Mouse (Mus musculus) intestine, embryonic 14.5 days (tissue): ENCODE measurements around the gene Schip1. TPM values are rescaled to one million over a fixed set of nuclear protein-coding genes. Genes with fewer than 3 reads are reported as not detected.

Source experiments
- ATAC-seq: fragments of 200-750 bp; cut with Nextera tagmentation; replicated peaks from 2 replicates; pipeline ENCODE4 v1.8.0; 2017; ENCODE audit warnings: low read depth, moderate number of reproducible peaks, moderate TSS enrichment, moderate library complexity; ENCODE audit not compliant: low FRiP score, low TSS enrichment
- DNase-seq: peaks from one replicate; pipeline ENCODE4 v3.0.0-alpha.2; 2018; ENCODE audit warnings: low spot score
- H3K27ac ChIP-seq: fragments of 300-500 bp; sonication (generic); 2 replicates; pipeline ENCODE4 v1.5.1; 2014; ENCODE audit warnings: low read depth, mild to moderate bottlenecking, control low read depth
- H3K27me3 ChIP-seq: fragments of 300-500 bp; sonication (generic); replicated peaks from 2 replicates; pipeline ENCODE4 v1.6.1; 2014; ENCODE audit warnings: low read length, control low read depth; ENCODE audit not compliant: control insufficient read depth, insufficient read depth
- H3K36me3 ChIP-seq: fragments of 300-500 bp; sonication (generic); 2 replicates; pipeline ENCODE4 v1.6.1; 2014; ENCODE audit warnings: low read length, control low read depth; ENCODE audit not compliant: control insufficient read depth, insufficient read depth
- H3K4me1 ChIP-seq: fragments of 300-500 bp; sonication (generic); replicated peaks from 2 replicates; pipeline ENCODE4 v1.6.1; 2014; ENCODE audit warnings: low read length, control low read depth, mixed read lengths; ENCODE audit not compliant: control insufficient read depth, insufficient read depth
- H3K4me2 ChIP-seq: fragments of 300-500 bp; sonication (generic); 2 replicates; pipeline ENCODE4 v1.6.1; 2014; ENCODE audit warnings: low read length
- H3K4me3 ChIP-seq: fragments of 300-500 bp; sonication (generic); 2 replicates; pipeline ENCODE4 v1.5.1; 2014; ENCODE audit warnings: low read depth, low read length, control low read depth, mixed read lengths
- H3K9ac ChIP-seq: fragments of 300-500 bp; sonication (generic); 2 replicates; pipeline ENCODE4 v1.6.1; 2014; ENCODE audit warnings: mild to moderate bottlenecking, low read length
- H3K9me3 ChIP-seq: fragments of 300-500 bp; sonication (generic); 2 replicates; pipeline ENCODE4 v1.6.1; 2016; ENCODE audit warnings: low read length, control low read depth; ENCODE audit not compliant: control insufficient read depth
- WGBS: fragments of 180-500 bp; shearing (Covaris S2); extraction: QIAGEN DNeasy Blood & Tissue Kit; methylation state at CpG from one replicate; pipeline ENCODE4 v1.1.7; 2014; 5-methylcytosine and 5-hydroxymethylcytosine counted together
- polyA plus RNA-seq: library from polyadenylated mRNA; unstranded; fragments of >200 nt; fragmentation: Nextera tagmentation; extraction: Ambion mirVana; gene quantifications from 2 replicates; pipeline ENCODE4 v1.2.1, GENCODE M21; 2014

The Schip1 gene
- polyA plus RNA-seq, 1 experiment from 2014 or later = 63.0 TPM

DNA sequence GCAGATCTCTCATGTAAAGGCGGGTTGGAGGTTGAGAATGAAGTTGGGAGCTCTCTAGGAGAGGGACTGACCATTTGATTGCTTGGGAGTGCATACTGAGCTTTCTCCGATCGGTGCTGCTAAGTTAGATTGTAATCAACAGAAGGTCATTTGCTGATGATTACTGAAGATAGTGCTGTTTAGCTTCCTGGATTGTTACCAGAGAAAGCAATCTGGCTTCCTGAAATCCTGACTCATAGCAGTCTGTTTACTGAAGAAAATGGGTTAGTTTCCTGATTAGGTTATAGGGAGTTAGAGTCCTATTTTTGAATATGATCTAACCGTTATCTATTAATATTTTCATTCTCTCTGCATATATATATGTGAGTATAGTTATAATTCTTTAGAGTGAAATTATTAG, 36.7 kb downstream of the Schip1 start:
- no peaks in the 10 kb centered on the region for H3K4me1 ChIP-seq
- H3K9ac ChIP-seq = no peak overlapping the region
- no peak overlapping the region for H3K27ac ChIP-seq
- H3K9me3 ChIP-seq = no peaks in the 10 kb centered on the region
- no peak for ATAC-seq
- H3K4me2 ChIP-seq = no peak overlapping the region
- 52% methylated on average over 4 of the region's 4 CpGs for WGBS
- no peak overlapping the region for H3K4me3 ChIP-seq
- no peak for DNase-seq
- H3K27me3 ChIP-seq = no peaks in the 10 kb centered on the region
- no peaks in the 10 kb centered on the region for H3K36me3 ChIP-seq

DNA sequence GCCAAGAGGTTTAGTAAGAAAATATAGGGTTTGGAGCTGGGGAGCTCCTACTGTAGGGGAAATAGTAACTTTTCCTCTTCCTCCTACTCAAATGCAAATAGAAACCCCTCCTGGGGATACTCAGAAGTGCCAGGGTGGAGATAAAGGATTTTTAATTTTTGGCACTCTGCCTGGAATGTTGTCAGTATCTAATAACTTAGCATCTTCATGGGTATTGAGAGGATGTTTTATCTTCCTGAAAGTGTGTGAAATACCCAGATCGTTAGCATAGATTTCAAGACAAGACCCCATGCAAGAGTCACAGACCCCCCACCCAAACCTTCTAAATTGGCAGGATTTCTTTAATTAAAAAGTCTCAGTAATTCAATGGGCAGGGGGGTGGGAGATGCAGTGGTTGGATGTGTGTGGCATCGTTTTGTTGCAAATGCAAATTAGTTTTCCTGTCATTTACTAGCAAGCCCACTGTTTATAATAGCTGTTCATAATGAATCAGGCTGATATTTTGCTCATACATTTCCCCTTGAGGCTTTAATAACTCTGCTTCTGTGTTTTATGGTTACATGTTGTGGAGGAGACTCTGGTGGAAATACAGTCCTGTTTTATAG, 40.6 kb downstream of the Schip1 start:
- Histone ChIP-seq H3K4me3 (no peak overlapping the region), H3K36me3 (no peaks in the 10 kb centered on the region), H3K27me3 (no peaks in the 10 kb centered on the region), H3K4me2 (no peak overlapping the region), H3K4me1 (no peaks in the 10 kb centered on the region), H3K27ac (no peak overlapping the region), H3K9ac (no peak overlapping the region), H3K9me3 (no peaks in the 10 kb centered on the region)
- no peak for ATAC-seq
- no peak for DNase-seq
- WGBS = 74% methylated on average over 2 of the region's 2 CpGs

DNA sequence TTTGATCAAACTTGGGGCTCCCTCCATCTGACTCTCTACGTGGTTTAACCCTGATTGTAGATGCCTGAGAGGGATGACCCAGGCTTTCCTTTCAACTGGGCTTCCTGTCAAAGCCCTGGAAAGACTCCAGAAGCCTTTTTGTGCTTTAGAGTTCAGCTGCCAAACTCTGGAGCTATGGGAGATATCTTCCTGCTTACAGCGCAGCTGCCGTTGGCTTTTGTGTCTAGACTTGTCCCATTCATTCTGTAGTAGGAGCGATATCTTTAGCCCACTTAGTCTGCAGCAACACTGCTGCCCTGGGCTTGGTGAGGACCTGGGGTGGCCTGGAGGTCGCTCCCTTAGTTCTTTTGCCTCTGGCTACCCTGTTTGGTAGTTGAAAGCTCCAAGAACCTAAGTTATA, 56.7 kb downstream of the Schip1 start:
- DNase-seq (no peak), ATAC-seq (no peak)
- Histone ChIP-seq H3K4me3 (no peak overlapping the region), H3K9me3 (no peaks in the 10 kb centered on the region), H3K27me3 (no peaks in the 10 kb centered on the region), H3K4me1 (no peaks in the 10 kb centered on the region), H3K9ac (no peak overlapping the region), H3K27ac (no peak overlapping the region), H3K4me2 (no peak overlapping the region), H3K36me3 (no peaks in the 10 kb centered on the region)
- 37% methylated on average over 5 of the region's 5 CpGs for WGBS

DNA sequence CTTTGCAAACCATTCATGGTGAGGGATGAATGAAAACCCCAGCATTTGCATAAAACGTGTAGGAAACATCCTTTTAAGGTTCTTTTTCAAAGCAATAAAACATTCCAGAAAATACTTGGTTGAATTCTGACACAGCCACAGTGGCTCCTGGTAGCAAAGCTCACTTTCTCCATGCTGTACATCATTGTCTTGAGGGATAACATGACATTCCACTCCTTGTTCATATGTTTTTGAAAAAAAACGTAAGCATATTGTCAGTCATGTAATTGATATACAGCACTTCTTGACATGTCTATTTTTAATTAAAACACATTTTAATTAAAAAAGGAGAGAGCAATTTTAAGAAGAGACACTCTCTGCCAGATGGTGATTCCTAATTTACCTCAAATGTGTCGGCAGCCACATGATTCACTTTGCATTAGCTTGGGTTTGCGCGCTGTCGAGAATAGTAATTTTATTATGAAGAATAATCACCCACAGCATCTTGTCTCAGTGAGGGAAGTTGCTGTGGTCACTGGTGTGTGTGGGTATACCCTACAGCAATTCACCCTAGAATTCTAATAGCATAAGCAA, 61.8 kb downstream of the Schip1 start:
- 70% methylated on average over 6 of the region's 6 CpGs for WGBS
- no peaks in the 10 kb centered on the region for H3K36me3 ChIP-seq
- DNase-seq (no peak), ATAC-seq (no peak)
- H3K9ac ChIP-seq = no peak overlapping the region
- no peak overlapping the region for H3K4me2 ChIP-seq
- no peaks in the 10 kb centered on the region for H3K4me1 ChIP-seq
- no peaks in the 10 kb centered on the region for H3K27me3 ChIP-seq
- no peak overlapping the region for H3K4me3 ChIP-seq
- no peaks in the 10 kb centered on the region for H3K9me3 ChIP-seq
- H3K27ac ChIP-seq = no peak overlapping the region

DNA sequence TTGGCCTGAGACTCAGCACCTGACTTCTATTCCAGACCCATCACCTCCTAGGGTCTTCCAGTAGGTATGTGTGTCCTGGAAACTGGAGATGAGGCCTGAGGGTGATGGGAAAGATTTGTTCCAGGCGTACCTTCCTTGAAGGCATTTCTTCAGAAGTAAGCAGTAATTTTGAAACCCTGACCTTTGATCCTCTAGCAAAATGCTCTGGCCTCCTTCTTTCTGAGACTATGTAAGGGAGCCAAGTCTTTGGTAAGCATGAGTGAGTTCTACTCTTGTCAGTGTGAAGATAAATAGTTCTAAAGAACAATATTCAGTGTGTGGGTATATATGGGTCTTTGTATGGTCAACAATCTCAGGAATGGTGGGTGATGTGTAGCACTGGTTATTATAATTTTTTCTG, 65.8 kb downstream of the Schip1 start:
- 81% methylated on average over 1 of the region's 1 CpGs for WGBS
- Histone ChIP-seq H3K36me3 (no peaks in the 10 kb centered on the region), H3K4me1 (no peaks in the 10 kb centered on the region), H3K27me3 (no peaks in the 10 kb centered on the region), H3K4me2 (no peak overlapping the region), H3K4me3 (no peak overlapping the region), H3K9ac (no peak overlapping the region), H3K27ac (no peak overlapping the region), H3K9me3 (no peaks in the 10 kb centered on the region)
- DNase-seq = no peak
- ATAC-seq = no peak

DNA sequence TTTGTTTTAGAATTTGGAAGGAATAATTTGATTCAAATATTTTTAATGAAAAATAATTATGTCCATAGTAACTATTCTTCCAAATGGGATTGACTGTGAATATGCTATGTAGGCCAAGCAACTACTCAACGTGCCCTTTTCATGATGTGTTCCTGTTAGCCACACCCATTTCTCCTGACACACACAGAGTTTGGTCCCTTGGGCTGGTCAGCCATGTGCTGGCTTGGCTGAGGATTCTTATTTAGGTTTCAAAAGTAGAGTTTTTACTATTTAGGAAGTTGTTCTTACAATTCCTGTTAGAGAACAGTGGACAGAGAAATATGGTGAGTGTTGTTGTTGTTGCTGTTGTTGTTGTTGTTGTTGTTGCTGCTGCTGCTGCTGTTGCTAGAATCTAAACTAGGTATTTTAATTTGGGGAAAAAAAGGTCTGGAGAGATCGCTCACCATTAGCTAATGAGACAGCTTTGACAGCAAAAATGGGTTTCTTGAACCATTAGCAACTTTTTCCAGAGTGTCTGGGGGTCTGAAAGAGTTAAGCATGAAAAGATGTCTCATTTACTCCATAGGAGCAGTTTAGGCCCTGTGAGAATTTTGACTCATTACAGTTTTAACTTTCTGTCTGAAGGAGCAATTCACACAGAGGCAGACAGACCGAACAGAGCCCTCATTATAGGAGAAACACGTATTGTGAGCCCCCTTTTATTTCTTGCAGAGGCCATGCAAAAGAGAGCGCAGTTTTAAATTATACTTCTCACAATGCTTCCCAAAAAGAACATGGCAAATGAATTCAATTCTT, 74.4 kb downstream of the Schip1 start:
- Histone ChIP-seq H3K27me3 (no peaks in the 10 kb centered on the region), H3K9me3 (no peaks in the 10 kb centered on the region), H3K4me3 (no peak overlapping the region), H3K9ac (no peak overlapping the region), H3K4me2 (no peak overlapping the region), H3K27ac (no peak overlapping the region), H3K36me3 (no peaks in the 10 kb centered on the region), H3K4me1 (no peaks in the 10 kb centered on the region)
- WGBS = 79% methylated on average over 5 of the region's 5 CpGs
- ATAC-seq = no peak
- DNase-seq = no peak

DNA sequence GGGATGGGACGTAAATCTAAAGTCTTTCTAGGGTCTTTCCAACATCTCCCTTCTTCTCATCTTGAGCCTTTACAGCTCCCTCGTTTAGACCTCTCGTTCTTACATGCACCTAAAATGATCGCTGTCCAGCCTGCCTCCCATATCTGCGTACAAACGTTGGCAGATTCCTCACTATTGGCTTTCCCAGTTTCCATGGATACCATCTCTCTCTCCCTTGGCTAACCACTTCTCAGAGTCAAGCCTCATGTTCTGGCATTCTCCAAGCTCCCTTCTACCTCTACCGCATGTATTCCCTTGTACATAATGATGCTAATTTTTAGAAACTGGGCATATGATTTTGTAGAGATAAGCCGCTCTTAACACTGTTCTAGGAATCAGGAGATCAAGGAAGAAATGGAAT, 86.1 kb downstream of the Schip1 start:
- DNase-seq (no peak), ATAC-seq (no peak)
- H3K9ac ChIP-seq = no peak overlapping the region
- no peaks in the 10 kb centered on the region for H3K9me3 ChIP-seq
- H3K4me1 ChIP-seq = no peaks in the 10 kb centered on the region
- 78% methylated on average over 8 of the region's 8 CpGs for WGBS
- H3K36me3 ChIP-seq = no peaks in the 10 kb centered on the region
- H3K27me3 ChIP-seq = no peaks in the 10 kb centered on the region
- H3K27ac ChIP-seq = no peak overlapping the region
- H3K4me2 ChIP-seq = no peak overlapping the region
- H3K4me3 ChIP-seq = no peak overlapping the region

DNA sequence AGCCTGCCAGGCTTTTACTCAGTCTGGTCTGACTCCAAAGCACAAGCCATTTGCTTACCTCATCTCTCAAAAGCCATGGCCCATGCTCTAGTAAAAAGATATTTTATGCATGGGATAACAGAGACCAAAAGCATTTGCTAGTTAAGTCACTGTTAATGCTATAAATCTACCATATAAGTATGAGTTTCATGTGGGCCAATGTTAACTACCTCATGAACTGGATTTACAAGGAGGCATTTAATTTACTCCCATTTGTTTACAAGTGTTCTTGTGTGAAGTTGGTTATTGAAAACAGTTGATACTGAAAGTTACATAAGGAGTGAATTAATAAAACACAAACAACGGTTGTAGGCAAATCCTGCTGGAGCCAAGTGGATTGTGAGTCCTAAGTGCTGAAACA, 95.6 kb downstream of the Schip1 start:
- no peak for DNase-seq
- 82% methylated on average over 1 of the region's 1 CpGs for WGBS
- Histone ChIP-seq H3K4me3 (no peak overlapping the region), H3K36me3 (no peaks in the 10 kb centered on the region), H3K9ac (no peak overlapping the region), H3K27ac (no peak overlapping the region), H3K4me2 (no peak overlapping the region), H3K9me3 (no peaks in the 10 kb centered on the region), H3K4me1 (no peaks in the 10 kb centered on the region), H3K27me3 (no peaks in the 10 kb centered on the region)
- no peak for ATAC-seq

DNA sequence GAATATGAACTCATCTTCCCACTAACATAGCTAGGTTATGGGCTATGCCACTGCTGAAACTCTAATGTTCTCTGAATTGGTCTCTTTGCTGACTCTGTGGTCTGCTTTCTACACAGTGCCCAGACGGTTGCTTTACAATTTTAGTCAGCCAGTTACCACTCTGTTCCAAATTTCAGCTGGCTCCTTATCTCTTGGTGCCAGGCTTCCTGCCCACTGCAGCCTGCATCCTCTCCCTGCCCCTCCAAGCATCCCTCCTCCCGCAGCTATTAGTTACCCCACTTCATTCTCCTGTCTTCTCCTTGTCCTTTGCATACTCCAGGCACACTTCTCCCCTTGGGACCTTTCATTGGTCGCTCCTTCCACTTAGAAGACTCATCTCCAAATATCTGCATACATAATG, 96.2 kb downstream of the Schip1 start:
- H3K9me3 ChIP-seq = no peaks in the 10 kb centered on the region
- H3K27ac ChIP-seq = no peak overlapping the region
- no peak overlapping the region for H3K9ac ChIP-seq
- ATAC-seq = no peak
- no peaks in the 10 kb centered on the region for H3K4me1 ChIP-seq
- DNase-seq = no peak
- no peak overlapping the region for H3K4me3 ChIP-seq
- no peaks in the 10 kb centered on the region for H3K27me3 ChIP-seq
- WGBS = 81% methylated on average over 3 of the region's 3 CpGs
- H3K4me2 ChIP-seq = no peak overlapping the region
- no peaks in the 10 kb centered on the region for H3K36me3 ChIP-seq
